Mouse (Mus musculus): ENCODE measurements around the gene Gfap.

The Gfap gene

GRCm38 (mm10) chr11:102918077-102918476, 17.4 kb upstream of the Gfap start:
- ChIA-PET POLR2A (interaction anchor here in 3 of 4 experiments (0.6 to 1.6 kb wide), 8 partner anchors 9 to 198 kb away, joined by 3 to 5 read pairs (median 4); partner anchors contain the start of gene Hexim1 (in 1 of the 3)), CTCF (interaction anchor here in 1 of 4 experiments (0.6 kb wide), 1 partner anchor 235 kb away, joined by 3 read pairs; no protein-coding TSS in a partner anchor)

- CTCF ChIA-PET = no interaction called here
- POLR2A ChIA-PET = interaction anchor here in 2 of 4 experiments (1.4 to 3.9 kb wide), 2 partner anchors 10 kb away, joined by 7 to 16 read pairs; partner anchors contain the start of gene Kif18b (in 2 of the 2)
These were observed 14.7 kb upstream of the Gfap start for GRCm38 (mm10) chr11:102915380-102915779.

- ChIA-PET CTCF (interaction anchor here in 3 of 4 experiments (0.6 to 0.7 kb wide), 3 partner anchors 19 to 44 kb away, joined by 3 to 6 read pairs (median 4); no protein-coding TSS in a partner anchor), POLR2A (interaction anchor here in 2 of 4 experiments (1.1 to 7.5 kb wide), 2 partner anchors 12 to 49 kb away, joined by 3 to 45 read pairs; partner anchors contain the start of gene Kif18b (in 1 of the 2))
These were observed 10.7 kb upstream of the Gfap start for GRCm38 (mm10) chr11:102911376-102911775.

- POLR2A ChIA-PET = interaction anchor here (0.6 to 3.8 kb wide), 12 partner anchors 9 to 310 kb away, joined by 3 to 19 read pairs (median 4); partner anchors contain the start of genes Kif18b (in 3 of the 4), Ccdc103 (in 1 of the 4), Dcakd (in 1 of the 4) and Eftud2 (in 1 of the 4)
- CTCF ChIA-PET = no interaction called here
These were observed 2.9 kb upstream of the Gfap start for GRCm38 (mm10) chr11:102903654-102904053.

- POLR2A ChIA-PET = interaction anchor here (0.6 to 3.8 kb wide), 17 partner anchors 9 to 333 kb away, joined by 3 to 19 read pairs (median 4); partner anchors contain the start of genes Ccdc103 (in 2 of the 4), Eftud2 (in 2 of the 4) and Kif18b (in 2 of the 4)
- CTCF ChIA-PET = interaction anchor here in 3 of 4 experiments (0.5 to 1.6 kb wide), 9 partner anchors 9 to 655 kb away, joined by 3 to 9 read pairs (median 4); no protein-coding TSS in a partner anchor
These were observed 1.4 kb upstream of the Gfap start for GRCm38 (mm10) chr11:102902107-102902506.

GRCm38 (mm10) chr11:102901199-102901598, 487 bp upstream of the Gfap start:
- ChIA-PET CTCF (interaction anchor here (0.6 to 1.6 kb wide), 20 partner anchors 8 to 162 kb away, joined by 3 to 9 read pairs (median 4); partner anchors contain the start of gene Kif18b (in 2 of the 4)), POLR2A (interaction anchor here in 3 of 4 experiments (0.6 to 3.8 kb wide), 12 partner anchors 8 to 240 kb away, joined by 3 to 14 read pairs (median 4); partner anchors contain the start of genes Ccdc103 (in 1 of the 3), Dcakd (in 1 of the 3), Eftud2 (in 1 of the 3) and Hexim2 (in 1 of the 3))

- ChIA-PET POLR2A (interaction anchor here in 3 of 4 experiments (0.6 to 1.6 kb wide), 5 partner anchors 15 to 579 kb away, joined by 4 to 5 read pairs (median 4); partner anchors contain the start of genes Ccdc103 (in 1 of the 3), Eftud2 (in 1 of the 3), Hexim1 (in 1 of the 3) and Kif18b (in 1 of the 3)), CTCF (no interaction called here)
These were observed 2.3 kb downstream of the Gfap start for GRCm38 (mm10) chr11:102898408-102898807.

GRCm38 (mm10) chr11:102896641-102897040, 4.1 kb downstream of the Gfap start:
- CTCF ChIA-PET = interaction anchor here in 3 of 4 experiments (0.5 to 1.4 kb wide), 10 partner anchors 28 to 430 kb away, joined by 3 to 5 read pairs (median 3); partner anchors contain the start of gene Kif18b (in 2 of the 3)

GRCm38 (mm10) chr11:102895779-102896178, 4.9 kb downstream of the Gfap start:
- POLR2A ChIA-PET = interaction anchor here in 2 of 4 experiments (0.7 to 2.1 kb wide), 3 partner anchors 12 to 220 kb away, joined by 3 to 5 read pairs (median 4); partner anchors contain the start of genes Hexim1 (in 1 of the 2) and Kif18b (in 1 of the 2)
- CTCF ChIA-PET = interaction anchor here in 2 of 4 experiments (1.0 to 1.4 kb wide), 5 partner anchors 60 to 264 kb away, joined by 3 to 4 read pairs (median 3); no protein-coding TSS in a partner anchor

More at GRCm38 (mm10) chr11:102896641-102897040, 4.1 kb downstream of the Gfap start:
- POLR2A ChIA-PET = interaction anchor here in 2 of 4 experiments (0.7 to 2.1 kb wide), 10 partner anchors 9 to 219 kb away, joined by 3 to 5 read pairs (median 3); partner anchors contain the start of genes Hexim1 (in 1 of the 2) and Kif18b (in 1 of the 2)

GRCm38 (mm10) chr11:102894716-102895115, 6.0 kb downstream of the Gfap start:
- ChIA-PET CTCF (interaction anchor here in 1 of 4 experiments (3.2 kb wide), 1 partner anchor 98 kb away, joined by 21 read pairs; no protein-coding TSS in a partner anchor), POLR2A (interaction anchor here in 2 of 4 experiments (1.1 to 2.6 kb wide), 3 partner anchors 9 to 14 kb away, joined by 3 to 16 read pairs (median 5); partner anchors contain the start of genes Ccdc103 (in 1 of the 2) and Eftud2 (in 1 of the 2))

GRCm38 (mm10) chr11:102893015-102893651, 7.6 kb downstream of the Gfap start:
- ChIA-PET POLR2A (interaction anchor here (0.5 to 2.6 kb wide), 56 partner anchors 8 to 1273 kb away, joined by 3 to 16 read pairs (median 4); partner anchors contain the start of genes Ccdc103 (in 4 of the 4), Eftud2 (in 4 of the 4), C1ql1 (in 2 of the 4) and Hexim1 (in 2 of the 4)), CTCF (interaction anchor here (0.5 to 3.2 kb wide), 107 partner anchors 8 to 1159 kb away, joined by 3 to 41 read pairs (median 4); partner anchors contain the start of genes Kif18b (in 3 of the 4), C1ql1 (in 2 of the 4), Ccdc103 (in 2 of the 4) and Eftud2 (in 2 of the 4))

GRCm38 (mm10) chr11:102890096-102890495, 10.6 kb downstream of the Gfap start:
- ChIA-PET POLR2A (interaction anchor here (0.6 to 3.0 kb wide), 12 partner anchors 9 to 1247 kb away, joined by 3 to 9 read pairs (median 4); partner anchors contain the start of genes Ccdc103 (in 4 of the 4), Eftud2 (in 4 of the 4), Kif18b (in 2 of the 4) and Hexim1 (in 1 of the 4)), CTCF (interaction anchor here (0.6 to 3.4 kb wide), 12 partner anchors 11 to 151 kb away, joined by 3 to 13 read pairs (median 4); partner anchors contain the start of genes C1ql1 (in 1 of the 4) and Gfap (in 1 of the 4))

- POLR2A ChIA-PET = interaction anchor here in 1 of 4 experiments (0.6 kb wide), 1 partner anchor 68 kb away, joined by 4 read pairs; no protein-coding TSS in a partner anchor
- CTCF ChIA-PET = interaction anchor here in 1 of 4 experiments (1.0 to 1.7 kb wide), 2 partner anchors 149 to 160 kb away, joined by 3 to 5 read pairs; no protein-coding TSS in a partner anchor
These were observed 12.6 kb downstream of the Gfap start for GRCm38 (mm10) chr11:102888135-102888534.

GRCm38 (mm10) chr11:102887433-102887832, 13.3 kb downstream of the Gfap start:
- CTCF ChIA-PET = interaction anchor here in 2 of 4 experiments (0.6 to 1.2 kb wide), 3 partner anchors 52 to 439 kb away, joined by 3 to 4 read pairs (median 3); partner anchors contain the start of gene Higd1b (in 1 of the 2)
- POLR2A ChIA-PET = interaction anchor here in 2 of 4 experiments (0.7 to 1.3 kb wide), 3 partner anchors 34 to 593 kb away, joined by 3 read pairs; no protein-coding TSS in a partner anchor

- POLR2A ChIA-PET = interaction anchor here in 3 of 4 experiments (0.5 to 2.2 kb wide), 13 partner anchors 8 to 1131 kb away, joined by 3 to 5 read pairs (median 3); partner anchors contain the start of genes Kif18b (in 2 of the 3) and Hexim1 (in 1 of the 3)
- CTCF ChIA-PET = interaction anchor here in 3 of 4 experiments (0.7 to 5.0 kb wide), 5 partner anchors 8 to 111 kb away, joined by 3 to 41 read pairs (median 6); no protein-coding TSS in a partner anchor
These were observed 16.0 kb downstream of the Gfap start, which contains the start of gene Fam187a for GRCm38 (mm10) chr11:102884616-102885219. Fam187a (plus strand) TSS chr11:102885169.
